Mouse (Mus musculus) liver, embryonic 14.5 days (tissue): ENCODE data around the gene Nop53. TPM values are rescaled to one million over a fixed set of nuclear protein-coding genes. Genes with fewer than 3 reads are reported as not detected.

ENCODE experiments used
- ATAC-seq: fragments of 200-750 bp; cut with Nextera tagmentation; 2 replicates; pipeline ENCODE4 v1.8.0; 2017; ENCODE audit warnings: moderate number of reproducible peaks, mild to moderate bottlenecking, moderate library complexity; ENCODE audit not compliant: insufficient read depth
- DNase-seq, 3 experiments: peaks; one replicate each; pipeline ENCODE4 v3.0.0-alpha.2; 2012 to 2013; ENCODE audit warnings: low read depth in 3 of 3, low spot score in 3 of 3
- H3K27ac ChIP-seq: fragments of 300-500 bp; sonication (generic); 2 replicates; pipeline ENCODE4 v1.5.1; 2014; ENCODE audit warnings: moderate library complexity, mild to moderate bottlenecking, control low read depth, inconsistent platforms
- H3K27me3 ChIP-seq: fragments of 300-500 bp; sonication (generic); 2 replicates; pipeline ENCODE4 v1.6.1; 2014; ENCODE audit warnings: mild to moderate bottlenecking, low read length, moderate library complexity; ENCODE audit not compliant: control insufficient read depth, insufficient read depth
- H3K36me3 ChIP-seq: fragments of 300-500 bp; sonication (generic); replicated peaks from 2 replicates; pipeline ENCODE4 v1.6.1; 2014; ENCODE audit warnings: low read depth; ENCODE audit not compliant: control insufficient read depth, insufficient read depth
- H3K4me1 ChIP-seq, 2 experiments: fragments of 200-500 bp in 1 of 2; fragments of 300-500 bp in 1 of 2; sonication (generic) in 1 of 2; replicated peaks; 2 replicates each; pipeline ENCODE4 v1.6.1; 2012 to 2014; ENCODE audit warnings: antibody characterized with exemption in 1 of 2, inconsistent platforms in 1 of 2, low read length in 1 of 2; ENCODE audit not compliant: control insufficient read depth in 2 of 2, insufficient read depth in 2 of 2
- H3K4me2 ChIP-seq: fragments of 300-500 bp; sonication (generic); 2 replicates; pipeline ENCODE4 v1.6.1; 2014; ENCODE audit warnings: low read depth, mild to moderate bottlenecking, control low read depth, moderate library complexity
- H3K4me3 ChIP-seq, 2 experiments: fragments of 200-500 bp in 1 of 2; fragments of 300-500 bp in 1 of 2; sonication (generic) in 1 of 2; 2 replicates each; pipeline ENCODE4 v1.5.1; 2012 to 2014; ENCODE audit warnings: low read depth in 2 of 2, low read length in 2 of 2, mild to moderate bottlenecking in 2 of 2, control low read depth in 1 of 2, inconsistent platforms in 1 of 2, moderate library complexity in 1 of 2; ENCODE audit not compliant: insufficient read depth in 1 of 2
- H3K9ac ChIP-seq: fragments of 300-500 bp; sonication (generic); replicated peaks from 2 replicates; pipeline ENCODE4 v1.6.1; 2014; ENCODE audit warnings: mild to moderate bottlenecking, control low read depth, moderate library complexity
- H3K9me3 ChIP-seq: fragments of 300-500 bp; sonication (generic); 2 replicates; pipeline ENCODE4 v1.6.1; 2016; ENCODE audit warnings: low read length, mixed read lengths; ENCODE audit not compliant: control insufficient read depth
- CTCF ChIP-seq: IDR thresholded peaks from 2 replicates; pipeline ENCODE4 v1.5.1; 2016; ENCODE audit warnings: antibody characterized with exemption, low read depth, control low read depth
- EP300 ChIP-seq: IDR thresholded peaks from 2 replicates; pipeline ENCODE4 v1.6.1; 2016; ENCODE audit warnings: antibody characterized with exemption, low read depth
- WGBS: fragments of 180-500 bp; shearing (Covaris S2); extraction: QIAGEN DNeasy Blood & Tissue Kit; methylation state at CpG from one replicate; pipeline ENCODE4 v1.1.7; 2014; ENCODE audit not compliant: insufficient replicate concordance; 5-methylcytosine and 5-hydroxymethylcytosine counted together
- polyA plus RNA-seq, 2 experiments: library from polyadenylated mRNA; depleted of rRNA in 1 of 2; stranded (reverse) in 1 of 2; unstranded in 1 of 2; fragments of >200 nt; fragmentation: Nextera tagmentation in 1 of 2; extraction: Ambion mirVana in 1 of 2; gene quantifications; 2 replicates each; pipeline versions ENCODE4 v1.2.1 to v1.2.3; 2012 to 2014

Gene Nop53
- polyA plus RNA-seq, 2 experiments = 56.9 to 75.9 TPM

- Histone ChIP-seq H3K4me3 (no peak overlapping the region), H3K9me3 (no peaks in the 10 kb centered on the region), H3K9ac (no peak overlapping the region), H3K27me3 (no peaks in the 10 kb centered on the region; the same call in 1 of the 2 replicates), H3K4me2 (no peak overlapping the region), H3K4me1 (peaks cover 0 to 4% of the 10 kb centered on the region in 2 experiments; a peak in 3 of 4 replicates), H3K36me3 (no peaks in the 10 kb centered on the region), H3K27ac (no peak overlapping the region)
- peak; percentile 84 for ATAC-seq
- DNase-seq = peak; percentile 38 to 61 (median 54)
- 16% methylated on average over 4 of the region's 4 CpGs for WGBS
- no peak for TF ChIP-seq EP300
- TF ChIP-seq CTCF = peak; percentile 96
Measured at GRCm38 (mm10) chr7:15929910-15930309, 16.0 kb downstream of the Nop53 start.

- ATAC-seq (peak; percentile 98), DNase-seq (peak; percentile 84 to 88 (median 85))
- peak within 1 kb of the TSS; percentile 66 for H3K4me2 ChIP-seq
- no peaks in the 10 kb centered on the region for H3K9me3 ChIP-seq
- H3K9ac ChIP-seq = peak within 1 kb of the TSS; percentile 72
- no peaks in the 10 kb centered on the region; the same call in 1 of the 2 replicates for H3K36me3 ChIP-seq
- no peaks in the 10 kb centered on the region; the same call in 1 of the 2 replicates for H3K27me3 ChIP-seq
- H3K4me3 ChIP-seq = peak within 1 kb of the TSS; percentile 66 to 92
- H3K4me1 ChIP-seq = peaks cover 14 to 36% of the 10 kb centered on the region in 2 experiments
- TF ChIP-seq CTCF (no peak), EP300 (no peak)
- WGBS = 0% methylated on average over 33 of the region's 33 CpGs
- H3K27ac ChIP-seq = peak within 1 kb of the TSS; percentile 46
Measured at GRCm38 (mm10) chr7:15922220-15922773, 23.6 kb downstream of the Nop53 start, which contains the start of gene Selenow. Gene Selenow (minus strand): TSS chr7:15922402.

- DNase-seq (peak in 2 of 3 experiments; percentile 38 to 39), ATAC-seq (peak; percentile 47)
- Histone ChIP-seq H3K9me3 (no peaks in the 10 kb centered on the region), H3K9ac (peak overlapping the region; percentile 72), H3K36me3 (no peaks in the 10 kb centered on the region; the same call in 1 of the 2 replicates), H3K27me3 (no peaks in the 10 kb centered on the region; the same call in 1 of the 2 replicates), H3K4me2 (peak overlapping the region; percentile 66), H3K27ac (peak overlapping the region; percentile 46), H3K4me1 (peaks cover 14 to 36% of the 10 kb centered on the region in 2 experiments), H3K4me3 (peak overlapping the region; percentile 66 to 92)
- TF ChIP-seq CTCF (no peak), EP300 (no peak)
- WGBS = under 1% methylated on average over 10 of the region's 10 CpGs
Measured at GRCm38 (mm10) chr7:15921796-15922195, 24.1 kb downstream of the Nop53 start.

GRCm38 (mm10) chr7:15920645-15921190, 25.2 kb downstream of the Nop53 start:
- Histone ChIP-seq H3K27me3 (no peaks in the 10 kb centered on the region; the same call in 1 of the 2 replicates), H3K27ac (no peak overlapping the region), H3K4me1 (peaks cover 14 to 36% of the 10 kb centered on the region in 2 experiments), H3K9ac (peak overlapping the region; percentile 72), H3K9me3 (no peaks in the 10 kb centered on the region), H3K4me3 (peak overlapping the region; percentile 66 to 92), H3K4me2 (peak overlapping the region; percentile 66), H3K36me3 (no peaks in the 10 kb centered on the region; the same call in 1 of the 2 replicates)
- DNase-seq = no peak
- ATAC-seq = no peak
- TF ChIP-seq EP300 (no peak), CTCF (no peak)
- WGBS = 60% methylated on average over 6 of the region's 6 CpGs

- DNase-seq (no peak), ATAC-seq (no peak)
- Histone ChIP-seq H3K36me3 (no peaks in the 10 kb centered on the region; the same call in 1 of the 2 replicates), H3K9me3 (no peaks in the 10 kb centered on the region), H3K9ac (no peak overlapping the region), H3K4me2 (peak overlapping the region; percentile 66; the same call in 1 of the 2 replicates), H3K4me1 (peaks cover 14 to 36% of the 10 kb centered on the region in 2 experiments), H3K4me3 (no peak overlapping the region; a peak in 1 of 4 replicates), H3K27me3 (no peaks in the 10 kb centered on the region; the same call in 1 of the 2 replicates), H3K27ac (no peak overlapping the region)
- WGBS = 83% methylated on average over 9 of the region's 9 CpGs
- TF ChIP-seq CTCF (no peak), EP300 (no peak)
Measured at GRCm38 (mm10) chr7:15919947-15920346, 25.9 kb downstream of the Nop53 start.
